Mouse (Mus musculus) hindbrain, embryonic 15.5 days (tissue): ENCODE results near the gene Nhlrc2. TPM values are rescaled to one million over a fixed set of nuclear protein-coding genes. Genes with fewer than 3 reads are reported as not detected.

Experiments used
- ATAC-seq: fragments of 200-750 bp; cut with Nextera tagmentation; 2 replicates; pipeline ENCODE4 v1.8.0; 2017; ENCODE audit warnings: low read depth, moderate number of reproducible peaks, moderate TSS enrichment; ENCODE audit not compliant: low FRiP score
- H3K27ac ChIP-seq: fragments of 300-500 bp; sonication (generic); replicated peaks from 2 replicates; pipeline ENCODE4 v1.5.1; 2015; ENCODE audit warnings: mild to moderate bottlenecking, inconsistent platforms
- H3K27me3 ChIP-seq: fragments of 300-500 bp; sonication (generic); 2 replicates; pipeline ENCODE4 v1.6.1; 2015; ENCODE audit warnings: control low read depth, inconsistent platforms
- H3K36me3 ChIP-seq: fragments of 300-500 bp; sonication (generic); 2 replicates; pipeline ENCODE4 v1.6.1; 2015; ENCODE audit warnings: control low read depth, inconsistent platforms
- H3K4me1 ChIP-seq: fragments of 300-500 bp; sonication (generic); replicated peaks from 2 replicates; pipeline ENCODE4 v1.6.1; 2015; ENCODE audit warnings: control low read depth, inconsistent platforms
- H3K4me2 ChIP-seq: fragments of 300-500 bp; sonication (generic); 2 replicates; pipeline ENCODE4 v1.6.1; 2015; ENCODE audit warnings: moderate library complexity, mild to moderate bottlenecking, inconsistent platforms
- H3K4me3 ChIP-seq: fragments of 300-500 bp; sonication (generic); 2 replicates; pipeline ENCODE4 v1.5.1; 2015; ENCODE audit warnings: mild to moderate bottlenecking, inconsistent platforms
- H3K9ac ChIP-seq: fragments of 300-500 bp; sonication (generic); 2 replicates; pipeline ENCODE4 v1.6.1; 2015; ENCODE audit warnings: inconsistent platforms
- H3K9me3 ChIP-seq: fragments of 300-500 bp; sonication (generic); 2 replicates; pipeline ENCODE4 v1.6.1; 2016; ENCODE audit warnings: control low read depth, inconsistent platforms
- WGBS: fragments of 180-500 bp; shearing (Covaris S2); methylation state at CpG from one replicate; pipeline ENCODE4 v1.1.7; 2015; 5-methylcytosine and 5-hydroxymethylcytosine counted together
- polyA plus RNA-seq: library from polyadenylated mRNA; unstranded; fragments of >200 nt; fragmentation: Nextera tagmentation; extraction: Ambion mirVana; gene quantifications from 2 replicates; pipeline ENCODE4 v1.2.1, GENCODE M21; 2015

The Nhlrc2 gene
- polyA plus RNA-seq, 1 experiment from 2014 or later: 8.8 TPM

DNA sequence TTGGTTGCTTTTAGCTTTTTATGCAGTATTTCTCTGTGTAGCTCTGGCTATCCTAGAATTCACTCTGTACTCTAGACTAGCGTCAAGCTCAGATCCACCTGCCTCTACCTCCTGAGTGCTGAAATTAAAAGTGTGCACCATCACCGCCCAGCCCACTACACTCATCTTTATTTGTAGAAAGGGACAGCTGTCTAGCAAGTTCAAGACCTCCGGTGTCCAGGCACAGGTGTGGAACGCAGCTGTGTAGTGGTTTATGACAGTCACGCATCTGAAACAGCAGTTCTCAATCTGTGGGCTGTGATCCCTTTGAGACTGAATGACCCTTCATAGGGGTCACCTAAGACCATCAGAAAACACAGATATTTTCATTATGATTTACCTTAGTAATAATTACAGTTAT lies 41.4 kb downstream of the Nhlrc2 start:
- no peak overlapping the region for H3K27ac ChIP-seq
- H3K4me3 ChIP-seq: no peak overlapping the region
- H3K9ac ChIP-seq: no peak overlapping the region
- H3K36me3 ChIP-seq: peaks cover 28% of the 10 kb centered on the region
- no peak for ATAC-seq
- 0 out of 2 replicates have a peak, but pooled peaks cover 2% of the 10 kb centered on the region for H3K4me1 ChIP-seq
- WGBS: 99% methylated on average over 5 of the region's 5 CpGs
- H3K9me3 ChIP-seq: no peaks in the 10 kb centered on the region
- H3K4me2 ChIP-seq: no peak overlapping the region
- no peaks in the 10 kb centered on the region for H3K27me3 ChIP-seq

DNA sequence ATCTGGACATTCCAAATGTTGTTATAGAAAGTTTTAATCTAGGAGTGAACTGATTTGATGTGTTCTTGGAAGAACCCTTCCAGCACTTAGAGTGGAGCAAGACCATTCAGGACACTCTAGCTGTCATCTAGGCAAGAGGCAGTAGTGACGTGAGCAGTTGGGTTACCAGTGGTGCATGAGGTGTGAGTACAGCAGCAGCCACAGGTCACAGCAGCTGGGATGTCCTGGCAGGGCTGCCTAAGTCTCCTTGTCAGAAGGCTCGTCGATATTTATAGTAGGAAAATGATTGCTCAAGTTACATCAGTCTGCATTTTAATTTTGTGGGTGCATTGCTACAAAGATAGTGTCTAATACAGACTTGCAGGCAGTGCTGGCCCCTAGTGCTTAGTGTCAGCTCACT lies 42.2 kb downstream of the Nhlrc2 start:
- peaks cover 31% of the 10 kb centered on the region for H3K36me3 ChIP-seq
- H3K9ac ChIP-seq: no peak overlapping the region
- 92% methylated on average over 3 of the region's 3 CpGs for WGBS
- no peaks in the 10 kb centered on the region for H3K9me3 ChIP-seq
- H3K4me1 ChIP-seq: 0 out of 2 replicates have a peak, but pooled peaks cover 2% of the 10 kb centered on the region
- H3K4me3 ChIP-seq: no peak overlapping the region
- ATAC-seq: no peak
- H3K27ac ChIP-seq: no peak overlapping the region
- H3K27me3 ChIP-seq: no peaks in the 10 kb centered on the region
- no peak overlapping the region for H3K4me2 ChIP-seq

DNA sequence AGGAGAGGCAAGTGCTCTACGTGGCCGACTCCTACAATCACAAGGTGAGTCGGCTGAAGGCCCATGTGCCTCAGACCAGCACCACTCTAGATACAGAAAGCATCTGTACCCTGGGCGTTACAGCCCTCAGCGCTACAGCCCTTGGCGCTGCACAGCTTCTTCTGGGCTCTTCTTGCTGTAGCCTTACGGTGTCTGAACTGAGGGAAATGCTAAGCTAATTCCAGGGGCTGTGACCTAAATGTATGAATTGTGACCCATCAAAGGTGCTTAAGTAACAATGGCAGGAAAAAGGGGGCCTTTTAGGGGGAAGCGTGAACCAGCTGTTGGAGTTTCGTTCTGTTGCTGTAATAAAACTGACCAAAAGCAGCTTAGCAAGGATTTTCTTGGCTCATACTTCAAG lies 44.4 kb downstream of the Nhlrc2 start:
- 94% methylated on average over 9 of the region's 9 CpGs for WGBS
- H3K27me3 ChIP-seq: no peaks in the 10 kb centered on the region
- no peak for ATAC-seq
- H3K36me3 ChIP-seq: peaks cover 33% of the 10 kb centered on the region
- no peak overlapping the region for H3K27ac ChIP-seq
- no peak overlapping the region for H3K9ac ChIP-seq
- no peaks in the 10 kb centered on the region for H3K9me3 ChIP-seq
- 0 out of 2 replicates have a peak, but pooled peaks cover 2% of the 10 kb centered on the region for H3K4me1 ChIP-seq
- H3K4me3 ChIP-seq: no peak overlapping the region
- no peak overlapping the region for H3K4me2 ChIP-seq

GRCm38 (mm10) chr19:56599996-56600395 lies 51.9 kb downstream of the Nhlrc2 start:
- H3K4me3 ChIP-seq: no peak overlapping the region
- 50% methylated on average over 3 of the region's 3 CpGs for WGBS
- no peak for ATAC-seq
- no peak overlapping the region for H3K9ac ChIP-seq
- no peaks in the 10 kb centered on the region for H3K27me3 ChIP-seq
- no peak overlapping the region for H3K4me2 ChIP-seq
- H3K36me3 ChIP-seq: peaks cover 5% of the 10 kb centered on the region; the same call in 1 of the 2 replicates
- no peaks in the 10 kb centered on the region for H3K9me3 ChIP-seq
- H3K27ac ChIP-seq: no peak overlapping the region
- H3K4me1 ChIP-seq: peaks cover 6% of the 10 kb centered on the region; the same call in 1 of the 2 replicates

DNA sequence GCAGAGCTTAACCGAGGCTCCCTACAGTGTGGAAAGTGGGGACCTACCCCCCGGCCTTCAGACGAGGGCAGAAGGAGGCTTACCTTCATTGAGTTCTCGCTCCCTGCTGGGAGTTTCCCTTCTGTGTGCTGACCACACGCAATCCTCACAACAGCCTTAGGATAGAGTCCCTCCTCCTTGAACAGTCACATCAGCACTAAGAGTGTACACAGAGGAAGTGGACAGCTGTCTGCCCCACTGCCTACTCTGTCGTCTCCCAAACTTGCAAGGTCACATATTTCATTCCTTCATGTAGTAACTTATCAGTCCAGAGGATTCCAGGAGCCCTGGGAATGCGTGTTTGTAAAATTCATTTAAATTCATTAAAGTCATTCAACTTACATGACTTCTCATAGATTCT lies 52.7 kb downstream of the Nhlrc2 start:
- H3K36me3 ChIP-seq: peaks cover 5% of the 10 kb centered on the region; the same call in 1 of the 2 replicates
- ATAC-seq: no peak
- H3K27ac ChIP-seq: no peak overlapping the region
- H3K9ac ChIP-seq: no peak overlapping the region
- no peak overlapping the region for H3K4me3 ChIP-seq
- H3K9me3 ChIP-seq: no peaks in the 10 kb centered on the region
- no peaks in the 10 kb centered on the region for H3K27me3 ChIP-seq
- peaks cover 6% of the 10 kb centered on the region; the same call in 1 of the 2 replicates for H3K4me1 ChIP-seq
- no peak overlapping the region for H3K4me2 ChIP-seq
- 77% methylated on average over 7 of the region's 7 CpGs for WGBS

GRCm38 (mm10) chr19:56601901-56602347 lies 53.9 kb downstream of the Nhlrc2 start:
- H3K9me3 ChIP-seq: no peaks in the 10 kb centered on the region
- H3K36me3 ChIP-seq: peaks cover 5% of the 10 kb centered on the region; the same call in 1 of the 2 replicates
- H3K27ac ChIP-seq: no peak overlapping the region
- peaks cover 6% of the 10 kb centered on the region; the same call in 1 of the 2 replicates for H3K4me1 ChIP-seq
- ATAC-seq: no peak
- H3K9ac ChIP-seq: no peak overlapping the region
- H3K4me2 ChIP-seq: no peak overlapping the region
- H3K4me3 ChIP-seq: no peak overlapping the region
- 82% methylated on average over 15 of the region's 15 CpGs for WGBS
- H3K27me3 ChIP-seq: no peaks in the 10 kb centered on the region

GRCm38 (mm10) chr19:56608946-56609345 lies 60.9 kb downstream of the Nhlrc2 start:
- Histone ChIP-seq H3K27ac (no peak overlapping the region), H3K9ac (no peak overlapping the region), H3K4me1 (no peaks in the 10 kb centered on the region), H3K4me3 (no peak overlapping the region), H3K27me3 (no peaks in the 10 kb centered on the region), H3K4me2 (no peak overlapping the region), H3K36me3 (no peaks in the 10 kb centered on the region), H3K9me3 (no peaks in the 10 kb centered on the region)
- no peak for ATAC-seq
- 76% methylated on average over 5 of the region's 5 CpGs for WGBS

- no peak for ATAC-seq
- Histone ChIP-seq H3K27ac (no peak overlapping the region), H3K27me3 (no peaks in the 10 kb centered on the region), H3K9ac (no peak overlapping the region), H3K4me3 (no peak overlapping the region), H3K4me1 (no peaks in the 10 kb centered on the region; the same call in 1 of the 2 replicates), H3K9me3 (no peaks in the 10 kb centered on the region), H3K4me2 (no peak overlapping the region), H3K36me3 (no peaks in the 10 kb centered on the region)
- 86% methylated on average over 5 of the region's 5 CpGs for WGBS
Observed at GRCm38 (mm10) chr19:56614131-56614530, 66.1 kb downstream of the Nhlrc2 start.

- no peak overlapping the region for H3K9ac ChIP-seq
- H3K4me1 ChIP-seq: no peaks in the 10 kb centered on the region; the same call in 1 of the 2 replicates
- 64% methylated on average over 9 of the region's 9 CpGs for WGBS
- no peak overlapping the region for H3K27ac ChIP-seq
- H3K27me3 ChIP-seq: no peaks in the 10 kb centered on the region
- no peaks in the 10 kb centered on the region for H3K36me3 ChIP-seq
- no peak overlapping the region for H3K4me3 ChIP-seq
- no peak overlapping the region for H3K4me2 ChIP-seq
- H3K9me3 ChIP-seq: no peaks in the 10 kb centered on the region
- ATAC-seq: no peak
Observed at GRCm38 (mm10) chr19:56618845-56619244, 70.8 kb downstream of the Nhlrc2 start.

GRCm38 (mm10) chr19:56619546-56619945 lies 71.5 kb downstream of the Nhlrc2 start:
- no peak overlapping the region for H3K27ac ChIP-seq
- no peaks in the 10 kb centered on the region for H3K27me3 ChIP-seq
- H3K4me3 ChIP-seq: no peak overlapping the region
- WGBS: 79% methylated on average over 4 of the region's 4 CpGs
- no peak overlapping the region for H3K4me2 ChIP-seq
- no peak for ATAC-seq
- H3K9me3 ChIP-seq: no peaks in the 10 kb centered on the region
- no peak overlapping the region for H3K9ac ChIP-seq
- no peaks in the 10 kb centered on the region; the same call in 1 of the 2 replicates for H3K4me1 ChIP-seq
- H3K36me3 ChIP-seq: no peaks in the 10 kb centered on the region

GRCm38 (mm10) chr19:56621876-56622275 lies 73.8 kb downstream of the Nhlrc2 start:
- no peak for ATAC-seq
- WGBS: 87% methylated on average over 7 of the region's 7 CpGs
- no peak overlapping the region for H3K27ac ChIP-seq
- H3K9ac ChIP-seq: no peak overlapping the region
- H3K4me3 ChIP-seq: no peak overlapping the region
- no peaks in the 10 kb centered on the region for H3K9me3 ChIP-seq
- H3K36me3 ChIP-seq: no peaks in the 10 kb centered on the region
- no peak overlapping the region for H3K4me2 ChIP-seq
- no peaks in the 10 kb centered on the region; the same call in 1 of the 2 replicates for H3K4me1 ChIP-seq
- no peaks in the 10 kb centered on the region for H3K27me3 ChIP-seq

- Histone ChIP-seq H3K4me1 (no peaks in the 10 kb centered on the region), H3K9me3 (no peaks in the 10 kb centered on the region), H3K4me2 (no peak overlapping the region), H3K27ac (no peak overlapping the region), H3K36me3 (no peaks in the 10 kb centered on the region), H3K4me3 (no peak overlapping the region), H3K9ac (no peak overlapping the region), H3K27me3 (no peaks in the 10 kb centered on the region)
- WGBS: 92% methylated on average over 10 of the region's 10 CpGs
- ATAC-seq: no peak
Observed at GRCm38 (mm10) chr19:56627881-56628472, 79.9 kb downstream of the Nhlrc2 start.

- WGBS: 85% methylated on average over 6 of the region's 6 CpGs
- no peaks in the 10 kb centered on the region for H3K36me3 ChIP-seq
- no peaks in the 10 kb centered on the region for H3K4me1 ChIP-seq
- no peaks in the 10 kb centered on the region for H3K27me3 ChIP-seq
- H3K9ac ChIP-seq: no peak overlapping the region
- no peak for ATAC-seq
- H3K27ac ChIP-seq: no peak overlapping the region
- no peak overlapping the region for H3K4me3 ChIP-seq
- H3K4me2 ChIP-seq: no peak overlapping the region
- no peaks in the 10 kb centered on the region for H3K9me3 ChIP-seq
Observed at GRCm38 (mm10) chr19:56629647-56630046, 81.6 kb downstream of the Nhlrc2 start.
